Mouse (Mus musculus): Measurements from ENCODE around the gene Olfr692. TPM values are rescaled to one million over a fixed set of nuclear protein-coding genes. Genes with fewer than 3 reads are reported as not detected.
"Not testable (repeated sequence)": the region's sequence is repeated elsewhere in the genome, so short reads cannot be mapped to it uniquely, and the experiment has no call there.

The Olfr692 gene
- not detected for total RNA-seq (2021)
- long read RNA-seq, experiment 1 = 0 reads
- long read RNA-seq, experiment 2 = 0 reads

DNA sequence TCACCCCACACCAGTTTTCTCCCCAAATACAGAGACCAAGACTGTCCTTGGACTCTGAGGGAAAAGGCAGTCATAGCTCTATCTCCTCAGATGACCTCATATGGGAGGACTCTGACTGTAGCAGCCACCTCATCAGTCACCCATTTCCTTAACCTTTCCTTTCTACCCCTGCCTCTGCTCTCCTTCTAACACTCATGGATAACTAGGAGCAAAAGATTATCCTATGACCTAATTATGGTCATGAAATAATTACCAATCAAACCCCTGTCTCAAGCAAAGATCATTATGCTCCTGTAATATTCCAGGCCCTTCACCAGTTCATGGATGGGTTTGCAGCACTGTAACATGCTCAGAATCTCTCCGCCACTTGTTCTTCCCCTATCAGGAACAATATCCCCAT lies at the start of gene Olfr692:
Olfr692 (plus strand) TSS at position 301 of the 400 bp plus-strand sequence.
- DNase-seq = no peak

DNA sequence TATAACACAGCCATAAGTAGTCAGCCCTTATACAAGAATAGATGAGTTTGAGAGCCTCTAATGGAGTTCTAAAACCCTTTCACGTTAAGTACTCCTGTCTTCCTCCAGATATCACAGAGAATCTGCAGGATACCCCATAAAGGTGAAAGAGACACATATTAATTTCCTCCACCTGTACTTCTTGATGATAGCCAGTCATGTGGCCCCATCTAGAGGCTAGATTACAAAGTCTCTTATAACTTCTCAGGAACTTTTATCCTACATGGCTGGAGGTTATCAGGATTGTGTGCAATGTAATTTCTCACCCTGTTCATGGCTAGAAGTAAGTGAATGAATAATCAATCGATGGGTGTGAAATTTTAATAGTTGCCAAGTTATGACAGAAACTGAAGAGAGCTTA lies 42.7 kb upstream of the Olfr692 start:
- no peak for DNase-seq

- DNase-seq = no peak
These were observed 34.0 kb upstream of the Olfr692 start, which contains the start of gene Olfr690 for GRCm38 (mm10) chr7:105334004-105334403. Gene Olfr690, minus strand, starts transcription at chr7:105334104.

DNA sequence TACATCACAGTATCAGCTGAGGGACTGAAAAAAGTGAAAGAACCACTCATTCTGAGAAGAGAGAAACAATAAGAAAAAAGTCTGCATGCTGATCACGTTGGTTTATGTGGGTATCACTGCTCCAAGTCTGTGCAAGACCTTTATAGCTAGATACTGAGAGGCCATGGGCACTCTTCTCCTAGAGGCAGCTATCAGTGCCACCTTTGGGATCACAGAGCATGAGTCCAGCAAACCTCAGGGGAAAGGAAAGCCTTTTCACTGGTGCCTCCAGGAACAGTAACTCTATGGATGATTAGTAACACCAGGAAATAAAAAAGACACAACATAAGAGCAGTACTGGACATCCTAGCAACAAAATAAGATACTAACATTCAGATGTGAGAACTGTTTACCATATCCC lies 25.9 kb upstream of the Olfr692 start, which contains the start of gene Olfr691:
Olfr691 (minus strand) TSS at position 101 of the 400 bp plus-strand sequence.
- DNase-seq = no peak

GRCm38 (mm10) chr7:105342752-105343151 lies 25.3 kb upstream of the Olfr692 start:
- DNase-seq = no peak

- DNase-seq = not testable (repeated sequence)
These were observed 12.0 kb upstream of the Olfr692 start for GRCm38 (mm10) chr7:105356064-105356463.

DNA sequence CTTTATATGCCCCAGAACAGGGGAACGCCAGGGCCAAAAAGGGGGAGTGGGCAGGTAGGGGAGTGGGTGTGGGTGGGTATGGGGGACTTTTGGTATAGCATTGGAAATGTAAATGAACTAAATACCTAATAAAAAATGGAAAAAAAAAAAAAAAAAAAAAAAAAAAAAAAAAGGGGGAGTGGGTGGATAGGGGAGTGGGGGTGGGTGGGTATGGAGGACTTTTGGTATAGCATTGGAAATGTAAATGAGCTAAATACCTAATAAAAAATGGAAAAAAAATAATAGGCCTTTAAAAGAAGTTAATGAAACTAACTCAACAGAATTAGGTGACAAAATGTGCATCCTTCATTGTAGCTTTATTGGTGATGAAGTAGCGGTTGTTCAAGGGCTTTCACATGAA lies 11.5 kb upstream of the Olfr692 start:
- DNase-seq = not testable (repeated sequence)

DNA sequence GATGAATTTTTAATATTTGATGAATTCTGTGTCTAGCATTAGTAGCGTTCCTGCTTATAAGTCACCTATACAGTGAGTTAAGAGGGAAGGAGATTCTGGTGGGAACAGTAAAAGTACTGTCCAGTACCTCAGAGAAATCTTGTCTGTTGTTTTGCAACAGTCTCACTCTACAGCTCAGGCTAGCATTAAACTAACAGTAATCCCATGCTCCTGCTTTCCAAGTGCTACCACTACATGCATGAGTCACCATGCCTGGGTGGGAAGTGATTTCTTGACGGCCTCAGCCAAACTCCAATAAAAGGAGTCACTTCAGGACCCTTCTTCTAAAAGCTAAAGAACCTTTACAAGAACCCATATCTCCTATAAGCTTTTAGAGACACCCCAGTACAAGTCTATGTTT lies 6.3 kb upstream of the Olfr692 start:
- no peak for DNase-seq

DNA sequence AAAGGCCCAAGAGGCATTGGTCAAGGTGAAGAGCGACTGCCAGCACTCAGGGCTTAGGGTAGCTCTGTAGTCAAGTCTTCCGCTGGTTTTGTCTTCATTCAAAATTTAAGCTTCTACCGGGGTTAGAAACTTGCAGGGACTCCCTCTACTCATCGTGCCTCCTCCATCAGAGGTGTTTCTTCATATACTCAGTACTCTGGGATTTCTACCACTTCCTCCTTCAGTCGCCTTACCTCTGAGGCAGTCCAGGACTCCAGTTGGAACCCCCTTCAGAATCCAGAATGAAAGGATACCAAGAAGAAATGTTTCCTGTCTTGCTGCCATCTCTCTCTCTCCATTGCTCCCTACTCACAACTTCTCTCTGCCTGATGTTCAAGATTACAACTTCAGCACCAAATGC lies 762 bp upstream of the Olfr692 start:
- no peak for DNase-seq

DNA sequence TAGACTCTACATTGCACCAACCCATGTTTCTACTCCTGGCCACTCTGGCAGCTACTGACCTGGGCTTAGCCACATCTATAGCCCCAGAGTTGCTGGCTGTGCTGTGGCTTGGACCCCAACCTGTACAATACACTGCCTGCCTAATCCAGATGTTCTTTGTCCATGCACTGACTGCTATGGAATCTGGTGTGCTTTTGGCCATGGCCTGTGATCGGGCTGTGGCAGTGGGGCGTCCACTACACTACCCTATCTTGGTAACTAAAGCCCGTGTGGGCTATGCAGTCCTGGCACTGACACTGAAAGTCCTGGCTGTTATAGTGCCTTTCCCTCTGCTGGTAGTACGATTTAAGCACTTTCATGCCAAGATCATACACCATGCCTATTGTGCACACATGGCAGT lies 491 bp downstream of the Olfr692 start:
- DNase-seq = no peak

DNA sequence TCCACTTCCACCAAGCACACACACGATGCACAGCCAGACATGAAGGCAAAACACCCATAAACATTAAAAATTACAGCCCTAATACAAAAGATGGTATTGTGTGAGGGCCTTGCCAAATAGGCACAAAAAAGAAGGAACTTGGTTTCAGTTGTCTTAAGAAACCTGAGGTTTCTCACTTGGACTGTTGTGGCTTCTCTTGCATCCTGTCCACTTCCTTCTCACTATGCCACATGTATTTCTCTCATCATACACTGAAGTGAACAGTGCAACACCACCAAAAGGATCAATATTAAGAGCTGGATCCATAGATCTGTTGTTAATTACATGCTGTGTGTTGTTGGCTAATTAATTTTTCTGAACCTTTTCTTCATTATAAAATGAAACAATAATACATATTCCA lies 4.9 kb downstream of the Olfr692 start:
- DNase-seq = no peak

DNA sequence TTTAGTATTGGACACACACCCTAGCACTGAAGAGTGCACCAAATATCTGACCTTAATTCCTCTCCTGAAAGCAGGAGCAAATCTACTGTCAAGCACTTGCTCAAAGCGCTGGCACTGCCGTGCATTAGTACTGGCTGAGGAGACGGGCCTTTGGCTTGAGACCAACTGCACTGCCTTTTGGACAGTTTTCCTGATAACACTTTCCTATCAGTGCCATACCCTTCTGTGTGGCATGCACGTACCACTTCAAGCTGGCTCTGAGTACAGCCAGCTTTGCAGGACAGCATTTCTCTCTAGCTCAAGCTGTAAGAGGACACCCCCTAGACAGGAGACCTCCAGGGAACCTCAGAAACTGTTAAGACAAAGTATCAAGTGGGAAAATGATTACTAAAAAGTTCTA lies 5.5 kb downstream of the Olfr692 start:
- peak; percentile 52 for DNase-seq

DNA sequence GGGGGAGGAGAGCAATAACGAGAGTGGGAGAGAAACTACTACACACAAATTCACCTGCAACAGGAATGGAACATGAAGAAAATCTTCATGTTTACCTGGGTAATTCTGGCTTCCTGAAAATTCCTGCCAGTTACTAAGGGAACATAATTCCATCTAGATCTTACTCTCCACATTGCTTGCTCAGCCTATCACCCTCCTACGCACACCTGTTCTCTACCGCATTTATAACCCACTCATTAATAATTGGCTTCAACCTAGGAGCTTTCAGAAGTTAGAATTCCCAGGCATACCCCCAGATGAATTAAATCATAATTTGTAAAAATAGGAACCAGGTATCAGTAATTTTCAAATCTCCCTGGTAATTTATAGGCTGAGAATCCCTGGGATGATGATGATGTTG lies 5.9 kb downstream of the Olfr692 start:
- no peak for DNase-seq

- no peak for DNase-seq
These were observed 6.8 kb downstream of the Olfr692 start, which contains the start of gene Gm5901 for GRCm38 (mm10) chr7:105374866-105375265. Gene Gm5901, plus strand, starts transcription at chr7:105375038.

GRCm38 (mm10) chr7:105380329-105380728 lies 12.3 kb downstream of the Olfr692 start:
- DNase-seq = no peak

DNA sequence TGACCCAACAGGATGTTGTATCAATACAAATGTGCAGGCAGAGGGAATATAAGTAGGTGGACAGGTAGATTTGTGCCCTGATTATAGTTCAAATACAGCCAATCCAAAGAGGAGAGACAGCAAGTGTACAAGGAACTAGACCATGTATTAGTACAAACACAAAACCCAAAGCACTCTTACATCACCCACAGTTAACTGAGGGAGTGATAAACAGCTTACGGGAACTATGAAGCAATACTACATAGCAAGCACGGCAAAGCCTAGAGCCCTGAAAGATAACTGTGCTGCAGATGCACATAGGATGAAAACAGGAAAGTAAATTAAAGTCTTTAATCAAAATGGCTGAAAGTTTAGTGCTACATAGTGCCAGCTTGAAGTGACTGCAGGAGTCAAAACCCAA lies 19.7 kb downstream of the Olfr692 start:
- no peak for DNase-seq

GRCm38 (mm10) chr7:105390236-105390635 lies 22.2 kb downstream of the Olfr692 start:
- no peak for DNase-seq

DNA sequence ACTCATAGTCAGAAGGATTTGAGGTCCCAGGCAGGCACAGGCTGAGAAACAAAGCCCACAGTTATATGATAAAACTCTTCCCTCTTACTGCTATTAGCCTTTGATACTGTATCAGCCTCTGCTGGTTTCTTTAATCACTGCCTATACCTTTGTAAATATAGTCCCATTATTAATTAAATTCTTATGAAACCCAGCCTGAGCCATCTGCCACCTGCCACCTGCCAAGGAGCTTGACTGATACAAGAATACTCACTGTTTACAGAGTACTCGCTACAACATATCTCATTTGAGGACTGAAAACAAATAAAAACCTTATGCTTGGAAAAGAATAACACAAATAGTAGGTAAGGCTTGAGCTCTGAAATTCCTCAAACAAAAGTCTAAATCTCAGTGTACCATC lies 26.6 kb downstream of the Olfr692 start:
- DNase-seq = no peak

- no peak for DNase-seq
These were observed 27.2 kb downstream of the Olfr692 start for GRCm38 (mm10) chr7:105395131-105395820.

DNA sequence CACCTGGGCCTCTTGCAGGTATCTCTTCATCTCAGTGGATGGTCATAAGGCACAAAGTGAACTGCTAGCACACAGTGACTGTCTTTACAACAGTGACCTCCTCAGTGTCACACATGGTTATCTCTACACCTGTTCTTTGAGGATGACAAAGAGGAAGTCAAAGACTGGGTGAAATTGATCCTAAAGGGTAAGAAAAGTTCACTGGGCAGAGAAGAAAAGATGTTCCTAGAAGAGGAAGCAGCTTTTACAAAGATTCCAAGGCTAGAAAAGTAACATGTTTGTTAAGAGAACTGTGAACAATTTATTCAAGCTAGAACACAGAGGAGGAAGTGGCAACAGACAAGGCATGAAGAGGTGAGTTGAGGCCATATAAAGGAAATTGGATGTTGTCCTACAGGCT lies 28.1 kb downstream of the Olfr692 start:
- DNase-seq = no peak

- no peak for DNase-seq
These were observed 31.3 kb downstream of the Olfr692 start for GRCm38 (mm10) chr7:105399058-105399934.

- DNase-seq = peak; percentile 100
These were observed 32.0 kb downstream of the Olfr692 start, which contains the start of gene Fam160a2 for GRCm38 (mm10) chr7:105399935-105400624. Gene Fam160a2, minus strand, starts transcription at chr7:105400054.

DNA sequence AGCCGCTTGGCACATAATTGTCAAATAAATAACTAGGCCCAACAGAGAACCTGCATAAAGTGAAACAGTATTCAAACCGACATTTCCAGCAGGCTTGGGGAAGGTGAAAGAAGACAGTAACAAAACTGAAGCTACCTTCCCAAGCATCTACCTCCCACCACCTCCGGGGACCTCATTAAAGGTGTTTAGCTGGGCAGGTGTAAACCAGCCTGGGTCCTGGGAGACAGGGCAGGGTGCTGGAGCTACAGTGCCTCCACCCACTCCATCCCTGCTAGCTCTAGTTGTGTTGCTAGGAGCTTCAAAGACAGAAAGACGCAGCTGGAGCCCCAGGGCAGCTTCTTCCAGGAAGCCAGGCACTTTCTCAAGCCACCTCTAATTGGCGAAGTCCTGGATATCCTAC lies 36.2 kb downstream of the Olfr692 start, which contains the start of gene Cnga4:
Cnga4 (plus strand) TSS at position 301 of the 400 bp plus-strand sequence.
- DNase-seq = no peak
